Mouse (Mus musculus): ENCODE measurements around the gene Tesmin. TPM values are rescaled to one million over a fixed set of nuclear protein-coding genes. Genes with fewer than 3 reads are reported as not detected.

Gene Tesmin
- under 1 TPM; 0.32 to 0.66 TPM for total RNA-seq (2021)

- intact Hi-C loops (cut with DNase I): loop anchor here (2.0 kb wide), 1 partner anchor 62 kb away; no protein-coding TSS in a partner anchor
- DNase-seq: peak; percentile 95
Measured at GRCm38 (mm10) chr19:3388629-3389057, at the start of gene Tesmin. Gene Tesmin (plus strand): TSS chr19:3388857.

- intact Hi-C loops (cut with DNase I): no loop called here
- no peak for DNase-seq
Measured at GRCm38 (mm10) chr19:3339187-3339586, 49.5 kb upstream of the Tesmin start.

GRCm38 (mm10) chr19:3341021-3341420 lies 47.6 kb upstream of the Tesmin start:
- no peak for DNase-seq
- intact Hi-C loops (cut with DNase I): no loop called here

GRCm38 (mm10) chr19:3343929-3344328 lies 44.7 kb upstream of the Tesmin start:
- no peak for DNase-seq
- intact Hi-C loops (cut with DNase I): no loop called here

GRCm38 (mm10) chr19:3344636-3345544 lies 43.8 kb upstream of the Tesmin start:
- intact Hi-C loops (cut with DNase I): no loop called here
- no peak for DNase-seq

- intact Hi-C loops (cut with DNase I): no loop called here
Measured at GRCm38 (mm10) chr19:3347784-3348183, 40.9 kb upstream of the Tesmin start.

GRCm38 (mm10) chr19:3353415-3354111 lies 35.1 kb upstream of the Tesmin start:
- intact Hi-C loops (cut with DNase I): no loop called here
- peak; percentile 37 for DNase-seq

More at GRCm38 (mm10) chr19:3347784-3348183, 40.9 kb upstream of the Tesmin start:
- no peak for DNase-seq

- DNase-seq: no peak
- intact Hi-C loops (cut with DNase I): no loop called here
Measured at GRCm38 (mm10) chr19:3355096-3355495, 33.6 kb upstream of the Tesmin start.

- intact Hi-C loops (cut with DNase I): no loop called here
- DNase-seq: no peak
Measured at GRCm38 (mm10) chr19:3356516-3356915, 32.1 kb upstream of the Tesmin start.

- DNase-seq: no peak
- intact Hi-C loops (cut with DNase I): no loop called here
Measured at GRCm38 (mm10) chr19:3357620-3358019, 31.0 kb upstream of the Tesmin start.

- DNase-seq: no peak
- intact Hi-C loops (cut with DNase I): no loop called here
Measured at GRCm38 (mm10) chr19:3359841-3360588, 28.6 kb upstream of the Tesmin start.

- no peak for DNase-seq
- intact Hi-C loops (cut with DNase I): no loop called here
Measured at GRCm38 (mm10) chr19:3363510-3363909, 25.1 kb upstream of the Tesmin start.

- intact Hi-C loops (cut with DNase I): no loop called here
Measured at GRCm38 (mm10) chr19:3365089-3365488, 23.6 kb upstream of the Tesmin start.

GRCm38 (mm10) chr19:3368276-3368675 lies 20.4 kb upstream of the Tesmin start:
- intact Hi-C loops (cut with DNase I): no loop called here
- no peak for DNase-seq

More at GRCm38 (mm10) chr19:3365089-3365488, 23.6 kb upstream of the Tesmin start:
- DNase-seq: no peak

GRCm38 (mm10) chr19:3373380-3373779 lies 15.3 kb upstream of the Tesmin start:
- no peak for DNase-seq
- intact Hi-C loops (cut with DNase I): no loop called here

GRCm38 (mm10) chr19:3374028-3374427 lies 14.6 kb upstream of the Tesmin start:
- no peak for DNase-seq
- intact Hi-C loops (cut with DNase I): no loop called here

GRCm38 (mm10) chr19:3375945-3376495 lies 12.6 kb upstream of the Tesmin start:
- intact Hi-C loops (cut with DNase I): no loop called here
- DNase-seq: no peak

GRCm38 (mm10) chr19:3376966-3377715 lies 11.5 kb upstream of the Tesmin start:
- intact Hi-C loops (cut with DNase I): no loop called here
- no peak for DNase-seq

GRCm38 (mm10) chr19:3378614-3379013 lies 10.0 kb upstream of the Tesmin start:
- intact Hi-C loops (cut with DNase I): no loop called here
- no peak for DNase-seq

GRCm38 (mm10) chr19:3388061-3388460 lies 596 bp upstream of the Tesmin start:
- intact Hi-C loops (cut with DNase I): loop anchor here (2.0 kb wide), 1 partner anchor 63 kb away; no protein-coding TSS in a partner anchor

More at GRCm38 (mm10) chr19:3388061-3388460, 596 bp upstream of the Tesmin start:
- no peak for DNase-seq
